Mouse (Mus musculus): ENCODE data around the gene Ephb2.

Ephb2 gene

DNA sequence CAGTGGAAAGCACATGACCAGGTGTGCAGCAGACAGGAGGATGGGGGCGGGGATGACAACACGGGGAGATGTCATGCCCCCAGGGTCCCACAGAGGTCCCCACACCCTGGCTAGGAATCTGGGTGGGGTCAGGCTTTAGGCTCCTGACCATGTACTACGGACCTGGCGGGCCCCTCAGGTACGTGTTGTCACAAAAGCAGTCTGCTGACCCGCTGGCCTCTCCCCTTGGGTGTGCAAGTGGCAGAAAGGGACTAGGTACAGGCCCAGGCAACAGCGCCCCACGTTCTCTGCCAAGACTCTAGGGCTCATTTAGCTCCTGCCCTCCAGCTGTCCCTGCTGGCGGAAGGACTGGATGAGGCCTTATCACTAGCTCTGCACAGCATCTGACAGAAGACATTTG is 105.3 kb downstream of the Ephb2 start:
- DNase-seq: no peak

DNA sequence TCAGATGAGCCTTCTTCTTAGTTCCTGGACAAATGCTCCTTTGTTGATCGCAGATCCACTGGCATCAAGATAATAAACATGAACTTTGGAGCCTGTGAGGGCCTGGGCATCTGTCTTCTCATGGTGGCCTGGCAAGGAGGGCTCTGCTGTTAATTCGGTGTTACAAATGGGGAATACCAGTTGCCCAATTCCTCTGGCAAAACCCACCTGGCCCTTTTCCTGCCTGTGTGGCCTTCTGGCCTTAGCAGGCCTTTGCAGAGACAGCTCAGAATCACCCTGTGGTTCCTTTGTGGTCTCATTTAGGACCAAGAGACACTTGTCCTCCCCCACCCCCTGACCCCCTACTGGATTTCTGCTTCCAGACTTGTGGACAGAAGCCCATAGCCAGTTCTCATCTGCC is 106.2 kb downstream of the Ephb2 start:
- no peak for DNase-seq

DNA sequence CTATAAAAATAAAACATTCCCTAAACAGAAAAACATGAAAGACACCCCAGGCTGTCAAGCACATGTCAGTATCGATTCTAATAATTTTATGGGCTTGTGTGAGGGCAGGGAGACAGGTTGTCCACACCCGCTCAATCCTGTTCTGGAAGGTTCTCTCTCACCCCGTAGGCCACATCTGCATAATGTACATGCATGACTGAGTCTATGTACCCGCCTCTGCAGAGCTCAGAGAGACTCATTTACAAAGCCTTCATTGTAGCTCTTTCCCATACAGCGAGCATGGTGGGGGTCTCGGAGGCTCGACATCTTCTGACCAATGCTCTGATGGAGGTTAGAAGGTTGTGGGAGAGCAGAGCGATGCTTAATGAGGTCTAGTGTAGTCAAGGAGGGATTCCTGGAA is 108.8 kb downstream of the Ephb2 start:
- no peak for DNase-seq

DNA sequence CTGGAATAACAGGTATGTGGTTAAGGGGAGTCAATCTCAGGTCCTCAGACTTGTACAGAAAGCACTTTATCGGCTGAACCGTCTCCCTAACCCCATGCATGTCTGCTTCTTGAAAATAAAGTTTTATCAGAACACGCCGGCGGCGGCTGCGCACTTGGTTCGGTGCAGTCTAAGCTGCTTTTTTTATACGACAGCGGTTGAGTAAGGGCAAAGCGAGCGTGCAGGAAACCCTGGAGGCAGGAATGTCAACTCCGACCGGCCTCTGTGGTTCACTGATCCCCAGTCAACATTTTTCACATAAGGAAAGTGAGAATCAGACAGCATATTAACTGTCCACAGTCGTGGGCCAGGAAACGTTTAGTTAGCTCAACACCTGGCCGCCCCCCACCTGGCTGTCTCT is 111.1 kb downstream of the Ephb2 start:
- DNase-seq: no peak

DNA sequence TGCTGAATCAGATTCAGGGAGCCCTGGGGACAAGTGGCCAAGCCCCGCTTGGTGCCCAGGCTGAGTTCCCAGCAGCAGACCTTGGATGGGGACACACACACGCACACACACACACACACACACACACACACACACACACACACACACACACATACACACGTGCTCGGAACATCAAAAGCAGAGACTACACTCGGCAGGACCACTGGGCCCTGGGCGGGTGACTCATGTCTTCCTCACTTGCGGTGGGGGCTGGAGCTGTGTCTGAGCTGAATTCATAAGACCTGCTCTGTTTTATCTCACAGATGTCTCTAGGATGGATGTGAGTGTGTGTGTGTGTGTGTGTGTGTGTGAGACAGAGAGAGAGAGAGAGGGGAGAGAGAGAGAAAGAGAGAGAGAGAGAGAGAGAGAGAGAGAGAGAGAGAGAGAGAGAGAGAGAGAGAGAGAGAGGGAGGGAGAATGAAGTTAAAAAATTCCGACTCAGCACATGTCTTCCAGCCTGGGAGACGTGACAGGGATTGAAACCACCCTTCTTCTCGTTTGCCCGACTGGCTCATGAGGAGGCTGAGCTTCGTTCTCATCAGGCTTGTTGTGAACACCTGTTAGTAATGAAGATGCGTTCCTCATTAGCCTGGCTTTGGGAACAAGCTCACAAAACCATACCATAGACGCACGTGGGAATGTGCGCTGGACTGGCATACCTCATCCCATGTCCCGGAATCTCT is 113.3 kb downstream of the Ephb2 start:
- no peak for DNase-seq

DNA sequence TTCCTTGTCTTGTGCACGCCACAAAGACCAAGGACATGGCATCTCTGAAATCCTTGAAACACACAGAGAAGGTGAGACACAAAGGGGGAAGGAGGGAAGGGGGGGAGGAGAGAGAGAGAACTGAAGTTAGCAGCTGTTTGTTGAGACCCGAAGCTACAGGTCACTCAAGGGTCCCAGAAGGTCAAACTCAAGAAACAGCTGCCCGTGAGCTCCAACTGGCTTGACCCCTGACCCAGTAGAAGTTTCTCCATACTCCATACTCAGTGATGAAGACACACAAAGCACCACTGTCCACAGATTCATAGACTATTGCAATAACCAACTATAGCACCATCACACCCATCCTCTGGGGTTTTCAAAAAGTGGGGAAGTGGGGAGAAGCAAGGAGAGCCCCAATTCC is 113.9 kb downstream of the Ephb2 start:
- DNase-seq: no peak

DNA sequence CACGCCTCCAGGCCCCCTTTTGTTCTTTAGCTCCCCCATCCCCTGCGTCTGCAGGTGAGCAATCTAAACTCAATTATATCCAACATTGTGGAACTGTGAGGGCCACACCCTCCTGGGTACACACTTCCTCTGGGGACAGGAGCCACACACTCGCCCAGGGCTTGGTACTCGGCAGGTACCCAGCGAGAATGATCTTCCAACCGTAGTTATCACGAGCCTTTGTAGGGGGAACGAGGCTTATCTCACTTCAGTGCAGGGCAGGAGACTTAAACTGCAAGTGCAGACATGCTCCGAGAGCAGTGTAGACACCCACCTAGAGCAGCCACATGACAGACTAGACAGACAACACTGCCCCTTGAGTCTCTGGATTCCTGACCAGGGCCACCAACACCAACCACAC is 115.8 kb downstream of the Ephb2 start:
- DNase-seq: no peak

DNA sequence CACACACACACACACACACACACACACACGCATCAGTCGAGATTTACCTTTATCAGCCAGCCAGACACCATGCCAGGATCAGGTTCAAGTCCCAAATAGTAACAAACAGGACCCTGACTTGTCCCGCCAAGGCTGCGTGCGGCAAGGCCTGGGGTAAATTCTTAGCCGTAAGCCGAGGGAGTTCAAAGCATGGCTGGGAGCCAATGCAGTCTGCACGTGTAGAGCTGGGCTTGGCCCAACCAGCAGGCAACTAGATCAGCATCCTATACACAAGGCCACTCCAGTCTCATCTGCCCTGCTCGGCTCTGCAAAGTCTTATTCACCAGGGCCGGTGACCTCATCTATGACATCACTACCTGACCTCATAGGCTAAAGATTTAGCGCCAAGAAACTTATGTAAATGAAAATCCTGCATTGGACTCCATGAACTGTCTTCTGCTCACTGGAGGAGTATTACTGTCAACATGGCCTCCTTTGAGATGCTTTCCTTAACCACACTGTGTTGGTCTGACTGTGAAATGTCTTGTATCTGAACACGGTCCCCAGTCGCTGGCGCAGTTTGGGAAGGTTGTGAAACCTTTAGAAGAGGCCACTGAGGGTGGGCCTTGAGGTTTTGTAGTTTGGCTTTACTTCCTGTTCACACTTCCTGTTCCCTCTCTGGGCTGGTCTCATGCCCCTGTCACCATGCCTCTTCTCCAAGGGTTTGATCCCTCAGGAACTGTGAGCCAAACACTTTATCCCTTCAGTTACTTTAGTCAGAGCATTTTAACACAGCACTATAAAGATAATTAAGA is 117.4 kb downstream of the Ephb2 start:
- no peak for DNase-seq

DNA sequence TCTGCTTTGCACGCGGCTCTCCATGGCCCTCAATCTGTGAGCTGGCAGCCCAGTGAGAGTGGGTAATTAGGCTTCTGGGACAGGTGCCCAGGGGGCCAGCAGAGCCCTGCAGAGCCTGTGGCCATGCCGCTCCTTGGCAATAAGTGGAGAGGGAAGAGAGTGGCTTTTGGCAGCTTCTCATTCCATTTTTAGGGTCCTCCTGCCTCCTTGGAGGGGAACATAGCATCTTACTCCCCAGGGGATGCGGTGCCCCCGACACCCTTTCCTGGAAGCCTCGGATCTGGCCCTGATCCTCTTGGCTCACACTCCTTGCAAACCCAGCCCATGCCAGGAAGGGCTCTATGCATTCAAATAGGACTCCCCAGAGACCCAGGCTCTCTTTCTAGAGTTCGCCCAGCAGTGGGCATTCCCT is 119.2 kb downstream of the Ephb2 start:
- no peak for DNase-seq

DNA sequence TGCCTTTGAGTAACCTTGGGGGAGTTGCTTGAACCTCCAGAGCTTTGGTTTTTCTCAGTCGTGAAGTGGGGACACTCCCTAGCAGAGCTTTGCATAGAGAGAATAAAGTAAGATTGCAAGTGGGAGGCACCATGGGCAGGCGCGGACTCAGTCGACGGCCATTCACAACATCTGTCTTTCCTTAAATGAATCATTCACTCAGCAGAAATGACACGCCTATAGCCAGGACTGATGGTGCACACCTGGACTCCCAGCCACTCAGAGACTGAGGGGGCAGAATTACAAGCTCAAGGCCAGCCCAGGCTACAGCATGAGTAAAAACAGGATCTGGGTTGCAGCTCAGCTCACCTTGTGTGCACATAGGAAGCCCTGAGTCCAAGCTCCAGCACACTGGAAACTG is 121.3 kb downstream of the Ephb2 start:
- DNase-seq: no peak

DNA sequence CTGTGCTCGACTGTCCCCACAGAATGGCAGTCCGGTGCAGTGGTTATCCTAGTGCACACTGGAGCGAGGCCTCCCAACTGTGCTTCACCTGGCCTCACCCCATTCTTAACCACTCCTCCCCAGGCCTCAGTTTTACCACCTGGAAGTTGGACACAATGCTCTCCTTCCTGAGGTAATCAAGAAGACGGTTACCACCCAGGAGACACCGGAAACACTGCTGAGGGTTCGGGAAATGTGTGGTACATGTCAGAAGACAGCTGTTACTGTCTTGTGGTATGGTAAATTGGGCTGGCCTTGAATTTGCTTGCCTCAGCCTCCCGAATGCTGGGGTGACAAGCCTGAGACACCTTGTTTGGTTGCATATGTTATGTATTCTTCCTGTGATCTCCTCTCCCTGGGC is 121.9 kb downstream of the Ephb2 start:
- DNase-seq: no peak

DNA sequence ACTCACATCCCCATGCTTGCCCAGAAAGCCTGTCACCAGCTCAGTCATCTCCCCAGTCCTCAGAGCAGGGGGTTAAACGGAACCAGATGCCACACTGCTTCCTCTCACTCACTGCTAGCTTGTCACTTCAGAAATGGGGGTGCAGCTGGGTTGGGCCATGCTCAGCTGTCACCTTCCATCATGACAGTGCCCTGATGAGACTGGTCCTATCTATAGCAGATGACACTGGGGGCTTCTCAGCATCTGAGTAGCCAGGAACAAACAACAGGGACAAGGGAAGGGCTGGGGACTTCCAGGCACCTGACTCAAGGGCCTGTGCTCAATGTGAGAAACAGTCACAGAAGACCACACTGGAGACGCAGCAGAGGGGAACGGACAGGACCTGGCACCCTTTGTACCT is 122.4 kb downstream of the Ephb2 start:
- no peak for DNase-seq

DNA sequence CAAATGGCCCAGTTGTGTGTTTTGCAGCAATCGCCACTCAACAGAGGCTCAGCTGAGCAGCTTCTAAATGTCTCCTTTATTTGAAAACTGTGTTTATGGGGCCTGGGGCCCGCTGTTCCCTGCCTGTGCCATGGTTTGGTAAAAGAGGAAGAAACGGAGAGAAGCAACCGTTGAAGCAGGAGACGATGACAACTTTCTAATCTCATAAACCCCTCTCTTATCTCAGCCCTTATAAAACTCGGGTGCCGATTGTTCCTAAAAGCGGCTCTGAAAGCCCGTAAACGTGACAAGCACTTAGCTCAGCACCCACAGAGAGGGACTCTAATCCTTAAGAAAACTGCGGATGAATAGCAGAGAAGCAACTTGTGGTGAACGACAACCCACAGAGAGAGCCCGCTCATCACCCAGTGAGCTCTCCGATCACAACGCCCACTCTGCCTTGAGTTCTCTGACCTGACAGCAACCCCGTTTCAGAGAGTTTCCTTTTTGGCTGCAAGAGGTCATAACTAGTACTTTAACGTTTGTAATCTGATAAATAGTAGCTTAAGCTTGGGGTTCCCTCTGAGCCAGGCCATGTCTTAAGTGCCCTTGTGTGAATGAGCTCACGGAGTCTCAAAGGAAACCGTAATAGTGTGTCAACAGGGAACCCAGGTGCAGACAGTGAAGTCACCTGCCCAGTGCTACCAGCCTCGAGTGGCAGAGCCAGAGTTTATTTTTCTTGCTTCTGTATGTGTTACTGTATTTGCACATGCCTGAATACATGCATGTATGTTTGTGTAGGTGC is 123.6 kb downstream of the Ephb2 start:
- no peak for DNase-seq

DNA sequence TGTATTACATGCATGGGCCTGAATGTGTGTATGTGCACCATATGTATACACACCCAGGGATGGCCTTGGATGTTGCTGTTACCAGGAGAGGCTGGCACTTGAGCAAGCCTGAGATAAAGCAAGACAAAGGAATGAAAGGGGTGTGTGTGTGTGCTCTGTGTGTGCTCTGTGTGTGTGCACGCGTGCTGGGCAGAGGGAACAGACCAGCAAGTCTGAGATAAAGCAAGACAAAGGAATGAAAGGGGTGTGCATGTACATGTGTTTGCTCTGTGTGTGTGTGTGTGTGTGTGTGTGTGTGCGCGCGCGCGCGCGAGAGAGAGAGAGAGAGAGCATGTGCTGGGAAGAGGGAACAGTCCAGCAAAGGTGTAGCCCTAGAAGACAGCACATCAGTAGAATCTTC is 125.4 kb downstream of the Ephb2 start:
- no peak for DNase-seq

DNA sequence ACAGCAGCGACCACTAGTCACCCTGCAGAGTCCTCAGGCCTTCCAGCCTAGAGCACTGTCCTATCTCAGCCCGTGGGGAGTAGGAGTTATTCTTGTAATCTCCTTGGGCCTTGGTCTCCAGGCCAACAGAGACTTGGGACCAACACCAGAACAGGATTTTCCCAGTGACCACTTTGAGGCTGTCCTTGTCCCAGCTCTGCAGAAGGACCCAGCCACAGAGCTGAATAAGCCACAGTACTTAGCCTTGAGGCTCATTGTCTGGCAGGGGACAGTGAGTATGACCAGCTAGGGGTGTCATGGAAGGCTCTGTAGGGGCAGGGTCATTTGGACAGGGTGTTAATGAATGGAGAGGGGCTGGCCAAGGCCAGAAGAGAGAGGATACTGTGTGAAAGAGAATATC is 126.8 kb downstream of the Ephb2 start:
- no peak for DNase-seq

DNA sequence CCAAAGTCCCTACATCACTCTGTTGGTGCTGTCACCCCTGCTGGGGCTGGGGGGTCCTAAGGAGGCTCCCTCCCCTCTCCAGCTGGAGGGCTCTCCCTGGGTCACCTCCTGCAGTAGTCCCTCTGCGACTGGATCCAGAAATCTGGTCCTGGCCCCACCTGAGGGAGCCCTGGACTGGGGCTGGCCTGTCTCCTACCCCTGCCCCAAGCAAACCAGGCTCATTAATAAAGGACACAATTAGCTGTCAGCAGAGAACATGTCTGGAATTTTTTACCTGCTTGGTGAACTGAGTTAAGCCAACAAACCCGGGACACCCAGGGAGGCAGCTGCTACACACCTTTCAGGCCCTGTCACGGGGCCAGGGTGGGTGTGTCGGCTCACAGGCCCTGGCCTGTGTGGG is 129.1 kb downstream of the Ephb2 start:
- no peak for DNase-seq

DNA sequence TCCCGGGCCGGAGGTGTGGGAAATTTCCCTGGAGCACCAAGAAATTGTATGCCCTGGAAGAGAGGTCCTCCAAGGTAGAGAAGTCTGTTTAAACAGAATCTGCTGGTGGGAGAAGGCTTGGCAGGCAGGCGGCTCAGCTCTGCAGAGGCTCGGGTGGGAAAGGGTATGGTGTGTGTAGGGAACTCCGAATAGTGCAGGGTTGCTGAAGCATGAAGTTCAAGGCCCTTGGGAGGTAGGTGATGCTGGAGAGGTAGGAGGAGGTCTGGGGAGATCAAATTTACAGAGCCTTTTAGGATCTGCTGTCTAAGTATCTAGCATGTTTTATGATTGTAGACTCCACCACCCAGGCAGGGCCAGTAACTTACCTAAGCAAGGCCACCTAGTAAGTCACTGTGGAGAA is 130.7 kb downstream of the Ephb2 start:
- DNase-seq: no peak

DNA sequence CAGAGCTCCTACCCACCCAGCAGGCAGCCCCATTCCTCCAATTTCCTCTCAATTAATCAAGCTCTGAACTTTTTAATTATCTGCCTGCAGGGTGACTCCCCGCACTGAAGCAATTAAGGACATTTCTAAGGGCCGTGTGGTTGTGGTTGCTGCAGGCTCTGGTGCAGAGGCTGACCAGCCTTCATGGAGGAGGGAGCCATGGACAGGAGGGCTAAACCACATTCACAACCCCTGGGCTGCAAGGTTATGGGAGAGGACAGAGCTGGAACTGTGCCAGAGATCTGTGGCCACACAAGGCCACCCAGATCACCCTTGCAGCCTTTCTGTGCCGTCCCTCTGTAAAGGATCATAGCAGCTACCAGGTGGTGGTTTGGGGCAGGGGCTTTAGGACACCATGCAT is 131.2 kb downstream of the Ephb2 start:
- DNase-seq: no peak

DNA sequence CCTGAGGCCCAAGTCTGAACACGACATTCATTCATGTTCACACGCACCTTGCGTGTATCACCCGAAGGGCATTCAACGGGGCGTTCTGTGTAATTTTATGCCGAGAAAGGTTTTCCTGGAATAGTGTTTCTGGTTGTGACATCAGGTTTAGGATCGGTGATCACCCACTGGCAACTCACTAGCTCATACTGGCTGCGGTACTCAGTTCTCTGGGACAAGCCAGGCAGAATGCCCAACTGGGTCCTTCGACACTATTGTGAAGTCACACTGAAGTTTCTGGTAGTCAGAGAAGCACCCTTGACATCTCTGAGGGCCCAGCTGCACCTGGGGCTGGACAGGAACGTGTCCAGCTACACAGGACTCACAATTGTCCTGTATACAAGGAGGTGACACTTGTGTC is 132.4 kb downstream of the Ephb2 start:
- no peak for DNase-seq

DNA sequence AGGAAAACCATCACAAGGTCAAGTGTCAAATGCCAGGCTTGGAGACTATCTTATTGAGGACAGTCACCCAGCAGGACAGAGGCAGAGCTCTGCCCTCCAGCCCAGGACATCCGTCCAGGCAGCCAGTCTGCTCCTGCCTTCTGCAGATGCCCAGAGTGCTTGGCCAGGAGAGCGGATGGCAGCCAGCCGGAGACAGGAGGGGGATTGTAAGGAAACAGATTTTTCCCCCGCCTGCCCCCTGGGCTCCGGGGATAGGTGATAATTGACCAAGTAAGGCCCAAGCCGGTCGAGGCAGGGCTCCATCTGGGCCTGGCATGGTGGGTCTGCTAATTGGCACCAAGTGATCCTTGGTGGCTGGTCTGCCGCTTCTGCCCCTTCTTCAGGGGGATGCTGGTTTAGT is 133.3 kb downstream of the Ephb2 start:
- no peak for DNase-seq

DNA sequence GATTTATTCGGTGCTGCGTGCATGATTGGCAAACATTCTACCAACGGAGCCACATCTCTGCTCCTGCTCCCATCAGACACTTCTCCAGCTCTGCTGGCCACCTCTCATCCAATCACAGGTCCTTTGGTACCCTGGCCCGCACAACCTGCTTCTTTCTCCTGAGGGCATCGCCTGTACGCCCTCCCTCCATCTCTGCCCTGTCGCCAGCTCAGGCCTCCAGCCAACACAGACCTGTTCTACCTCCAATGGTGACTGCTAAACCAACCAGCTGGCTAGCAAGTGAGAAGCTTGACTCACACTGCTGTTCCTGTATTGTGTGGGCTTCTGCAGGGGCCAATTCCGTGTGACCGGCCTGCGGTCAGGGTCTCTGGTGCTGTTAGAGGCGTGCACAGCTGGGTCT is 134.6 kb downstream of the Ephb2 start:
- no peak for DNase-seq

DNA sequence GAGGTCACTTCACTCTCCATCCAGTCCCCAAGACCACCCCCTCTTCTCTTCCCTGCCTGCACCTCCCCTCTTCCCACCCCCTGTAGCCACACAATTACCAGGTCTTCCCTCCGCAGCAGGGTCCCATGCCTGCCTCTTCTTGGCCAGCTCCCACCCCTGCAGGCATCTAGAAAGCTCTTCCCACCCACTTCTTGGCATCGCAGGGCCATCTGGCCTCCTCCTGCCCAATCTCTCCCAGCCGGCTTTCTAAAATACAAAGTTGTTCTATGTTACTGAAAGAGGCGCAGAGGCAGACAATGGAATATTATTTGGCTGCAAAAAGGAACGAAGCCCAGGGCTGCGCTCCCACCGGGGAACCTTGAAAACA is 136.7 kb downstream of the Ephb2 start:
- DNase-seq: no peak

DNA sequence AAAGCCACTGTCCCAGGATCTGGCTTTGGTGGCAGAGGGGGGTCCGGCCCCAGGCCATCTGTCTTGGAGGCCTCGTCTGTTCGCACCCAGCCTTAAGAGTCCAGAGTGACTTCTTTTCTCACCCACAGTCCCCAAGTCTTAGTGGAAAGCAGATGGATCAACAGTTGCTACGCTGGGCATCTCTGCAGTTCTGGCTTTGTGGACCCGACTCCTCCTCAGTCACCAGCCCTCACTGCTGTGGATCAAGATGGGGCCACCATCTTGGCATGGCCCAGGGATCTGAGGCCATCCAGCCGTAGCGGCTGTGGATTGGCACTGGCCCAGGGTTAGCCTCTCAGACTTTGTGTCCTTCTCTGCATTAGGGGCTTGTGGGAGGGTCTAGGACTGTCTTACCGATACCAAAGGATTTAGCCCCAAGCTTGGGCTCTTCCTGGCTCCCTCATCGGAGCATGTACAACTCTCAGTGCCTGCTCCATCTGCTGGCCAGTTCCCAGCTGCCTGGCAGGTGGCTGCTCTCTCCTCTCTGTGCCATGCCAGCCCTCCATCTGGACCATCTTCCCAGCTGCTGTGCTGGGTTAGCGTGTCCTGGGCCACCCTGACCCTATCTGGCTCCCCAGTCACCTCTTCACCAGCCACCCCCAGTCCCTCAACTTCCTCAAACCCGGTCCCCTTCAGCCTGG is 137.2 kb downstream of the Ephb2 start:
- no peak for DNase-seq

Measured in liver (tissue).